Mouse (Mus musculus) megakaryocyte, embryonic 14.5 days (primary cell): Measurements from ENCODE around the gene Mtrex.

Experiments used
- FLI1 ChIP-seq: IDR thresholded peaks from 2 replicates; pipeline ENCODE4 v1.6.1; 2012; ENCODE audit warnings: low read length, inconsistent platforms, mixed read lengths
- GATA1 ChIP-seq: IDR thresholded peaks from 3 replicates; pipeline ENCODE4 v1.6.1; 2012; ENCODE audit warnings: mixed read lengths, low read length, inconsistent platforms, borderline replicate concordance

DNA sequence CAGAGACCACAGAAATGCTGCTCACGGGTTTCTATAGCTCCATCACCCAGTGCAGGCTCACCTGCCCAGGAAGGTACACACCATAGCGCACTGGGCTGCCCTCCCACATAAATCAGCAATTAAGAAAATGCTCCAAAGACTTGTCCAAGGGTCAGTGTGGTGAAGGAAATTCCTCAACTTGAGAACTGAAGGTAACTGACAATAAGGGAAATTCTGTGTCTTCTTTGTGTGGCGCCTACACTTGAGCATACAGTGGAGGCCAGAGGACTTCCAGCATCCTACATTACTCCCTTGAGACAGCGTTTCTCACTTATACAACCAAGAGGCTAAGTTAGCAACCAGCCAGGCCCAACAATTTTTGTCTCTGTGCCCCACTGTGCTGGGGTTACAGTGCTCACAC is 1.2 kb downstream of the Mtrex start:
- TF ChIP-seq GATA1 (no peak), FLI1 (no peak)
